Mouse (Mus musculus): ENCODE results near the gene Gstp1. TPM values are rescaled to one million over a fixed set of nuclear protein-coding genes. Genes with fewer than 3 reads are reported as not detected.
A peak's percentile ranks its signal among the peaks of the same experiment; 100 is the strongest.

The Gstp1 gene
- polyA plus RNA-seq, 1 experiment, result 863 TPM

DNA sequence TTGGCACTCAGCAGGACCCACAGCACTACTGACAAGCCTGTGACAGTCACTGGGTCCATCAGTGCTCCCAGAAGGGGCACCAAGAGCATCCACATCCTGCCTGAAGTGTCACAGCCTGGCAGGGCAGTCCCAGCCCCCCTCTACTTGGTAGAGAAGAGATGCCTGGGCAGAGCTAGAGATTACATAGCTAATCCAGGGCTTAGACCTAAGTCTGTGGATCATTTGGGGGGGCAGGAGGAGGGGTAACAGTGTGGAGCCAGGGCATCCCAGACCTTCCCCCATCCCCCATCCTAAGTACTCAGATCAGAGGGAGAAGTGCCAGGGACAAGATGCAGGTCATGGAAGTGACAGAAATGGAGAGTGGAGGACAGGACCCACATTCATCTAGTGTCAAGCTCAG, 23.0 kb downstream of the Gstp1 start:
- Histone ChIP-seq H3K79me2 (ENCODE audit: control insufficient read depth, insufficient read depth) (peaks cover 15% of the 10 kb centered on the region), H3K36me3 (ENCODE audit: control insufficient read depth, insufficient read depth) (peaks cover 13% of the 10 kb centered on the region), H3K4me3 (ENCODE audit: insufficient read depth, poor library complexity, severe bottlenecking) (no peak overlapping the region), H3ac (ENCODE audit: control insufficient read depth, insufficient read length, low read depth) (no peak overlapping the region), H3K79me3 (ENCODE audit: low read depth) (peaks cover 8% of the 10 kb centered on the region), H3K27me3 (ENCODE audit: control insufficient read depth, insufficient read depth, insufficient read length) (no peaks in the 10 kb centered on the region)
- TF ChIP-seq USF1 (IDR thresholded peaks at IDR 0.05; ENCODE audit: low read depth) (no peak), FOSL1 (IDR thresholded peaks at IDR 0.05; ENCODE audit: insufficient read depth, low read length, poor library complexity, severe bottlenecking) (no peak), MYOG (IDR thresholded peaks at IDR 0.05; ENCODE audit: control insufficient read depth, extremely low read depth, insufficient read length) (no peak), MAX (IDR thresholded peaks at IDR 0.05) (no peak), MYOD1 (IDR thresholded peaks at IDR 0.05; ENCODE audit: control insufficient read depth, insufficient read length, low read depth) (no peak), CTCF (IDR thresholded peaks at IDR 0.05; ENCODE audit: control insufficient read depth, insufficient read depth, insufficient read length) (no peak), CEBPB (IDR thresholded peaks at IDR 0.05; ENCODE audit: low read depth) (no peak)

DNA sequence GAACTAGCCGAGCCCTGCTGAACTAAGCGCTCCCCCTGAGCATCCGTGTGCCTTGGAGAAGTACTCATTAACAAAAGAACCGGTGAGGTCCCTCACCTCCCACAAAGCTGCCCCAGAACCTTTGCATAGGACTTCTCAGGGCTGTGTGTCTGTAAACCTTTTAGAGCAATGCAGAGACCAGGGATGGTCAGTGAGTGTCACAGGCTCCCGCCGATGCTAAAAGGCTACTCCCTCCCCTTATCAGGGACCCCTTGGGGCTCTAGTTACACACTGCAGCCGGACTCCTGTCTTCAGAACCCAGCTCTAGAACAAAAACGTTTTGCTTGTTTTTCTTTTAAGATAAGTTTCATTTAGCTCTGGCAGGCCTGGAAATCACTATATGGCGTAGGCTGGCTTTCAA, 24.7 kb downstream of the Gstp1 start:
- H3K36me3 ChIP-seq (ENCODE audit: control insufficient read depth, insufficient read depth), result peaks cover 27% of the 10 kb centered on the region
- H3K4me3 ChIP-seq (ENCODE audit: insufficient read depth, poor library complexity, severe bottlenecking), result no peak overlapping the region
- peaks cover 8% of the 10 kb centered on the region for H3K79me3 ChIP-seq (ENCODE audit: low read depth)
- peak overlapping the region; percentile 55 for H3ac ChIP-seq (ENCODE audit: control insufficient read depth, insufficient read length, low read depth)
- no peaks in the 10 kb centered on the region for H3K27me3 ChIP-seq (ENCODE audit: control insufficient read depth, insufficient read depth, insufficient read length)
- TF ChIP-seq MAX (IDR thresholded peaks at IDR 0.05) (no peak), CEBPB (IDR thresholded peaks at IDR 0.05; ENCODE audit: low read depth) (no peak), FOSL1 (IDR thresholded peaks at IDR 0.05; ENCODE audit: insufficient read depth, low read length, poor library complexity, severe bottlenecking) (no peak), USF1 (IDR thresholded peaks at IDR 0.05; ENCODE audit: low read depth) (no peak), MYOG (IDR thresholded peaks at IDR 0.05; ENCODE audit: control insufficient read depth, extremely low read depth, insufficient read length) (no peak), MYOD1 (IDR thresholded peaks at IDR 0.05; ENCODE audit: control insufficient read depth, insufficient read length, low read depth) (no peak), CTCF (IDR thresholded peaks at IDR 0.05; ENCODE audit: control insufficient read depth, insufficient read depth, insufficient read length) (no peak)
- H3K79me2 ChIP-seq (ENCODE audit: control insufficient read depth, insufficient read depth), result peaks cover 15% of the 10 kb centered on the region

DNA sequence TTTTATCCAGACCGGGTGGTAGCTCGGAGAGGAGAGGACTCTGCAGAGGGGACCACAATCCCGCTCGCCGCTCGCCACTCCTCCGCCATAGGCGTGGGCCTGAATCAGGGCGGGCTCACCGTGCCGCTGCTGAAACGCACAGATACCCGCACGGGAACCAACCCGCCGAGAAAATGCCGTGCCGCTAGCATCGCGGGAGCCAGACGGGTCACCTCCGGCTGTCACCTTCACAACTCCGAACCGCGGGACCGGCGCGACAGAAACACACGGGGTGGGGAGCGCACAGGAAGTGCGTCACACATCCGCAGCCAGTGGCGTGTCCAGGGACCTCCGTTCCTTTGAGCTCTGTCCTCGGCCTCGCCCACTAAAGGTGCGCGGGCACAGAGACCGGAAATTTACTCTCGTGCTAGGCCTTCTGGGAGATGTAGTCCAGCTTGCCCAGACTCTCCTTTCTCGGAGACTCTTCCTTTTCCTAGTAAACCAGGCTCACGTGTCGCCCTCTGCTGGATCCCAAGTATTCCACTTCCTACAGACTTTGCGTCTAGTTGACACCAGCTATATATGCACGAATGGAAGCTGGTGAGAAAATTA, 25.3 kb downstream of the Gstp1 start, which contains the start of gene Ndufv1:
TSS of gene Ndufv1 (minus strand) at position 375 of the 591 bp plus-strand sequence.
- TF ChIP-seq MYOD1 (IDR thresholded peaks at IDR 0.05; ENCODE audit: control insufficient read depth, insufficient read length, low read depth), result no peak
- TF ChIP-seq USF1 (IDR thresholded peaks at IDR 0.05; ENCODE audit: low read depth), result peak; percentile 53
- TF ChIP-seq CTCF (IDR thresholded peaks at IDR 0.05; ENCODE audit: control insufficient read depth, insufficient read depth, insufficient read length), result peak; percentile 70
- no peak for TF ChIP-seq FOSL1 (IDR thresholded peaks at IDR 0.05; ENCODE audit: insufficient read depth, low read length, poor library complexity, severe bottlenecking)
- no peak for TF ChIP-seq CEBPB (IDR thresholded peaks at IDR 0.05; ENCODE audit: low read depth)
- TF ChIP-seq MAX (IDR thresholded peaks at IDR 0.05), result peak; percentile 66
- no peak for TF ChIP-seq MYOG (IDR thresholded peaks at IDR 0.05; ENCODE audit: control insufficient read depth, extremely low read depth, insufficient read length)
- H3K36me3 ChIP-seq (ENCODE audit: control insufficient read depth, insufficient read depth), result peaks cover 33% of the 10 kb centered on the region
- no peaks in the 10 kb centered on the region for H3K27me3 ChIP-seq (ENCODE audit: control insufficient read depth, insufficient read depth, insufficient read length)
- H3K79me3 ChIP-seq (ENCODE audit: low read depth), result peaks cover 8% of the 10 kb centered on the region
- peak within 1 kb of the TSS; percentile 97 for H3K4me3 ChIP-seq (ENCODE audit: insufficient read depth, poor library complexity, severe bottlenecking)
- H3ac ChIP-seq (ENCODE audit: control insufficient read depth, insufficient read length, low read depth), result peak within 1 kb of the TSS; percentile 91
- peaks cover 15% of the 10 kb centered on the region for H3K79me2 ChIP-seq (ENCODE audit: control insufficient read depth, insufficient read depth)

DNA sequence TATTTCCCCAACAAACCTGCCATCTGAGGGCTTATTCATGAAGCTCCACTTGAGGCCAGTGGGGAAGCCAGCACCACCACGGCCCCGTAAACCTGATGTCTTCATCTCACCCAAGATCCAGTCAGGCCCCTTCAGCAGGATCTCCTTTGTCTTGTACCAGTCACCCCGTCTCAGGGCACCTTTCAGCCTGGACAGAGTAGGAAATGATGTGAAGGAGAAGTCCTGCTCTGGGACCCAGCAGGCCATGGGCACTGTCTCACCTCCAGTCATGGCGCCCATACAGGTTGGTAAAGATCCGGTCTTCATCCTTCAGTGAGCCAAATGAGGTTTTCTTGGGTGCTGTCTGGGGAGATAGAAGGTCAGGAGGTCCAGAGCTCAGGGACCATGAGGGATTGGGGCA, 26.7 kb downstream of the Gstp1 start:
- H3K79me3 ChIP-seq (ENCODE audit: low read depth), result peaks cover 8% of the 10 kb centered on the region
- H3K36me3 ChIP-seq (ENCODE audit: control insufficient read depth, insufficient read depth), result peaks cover 45% of the 10 kb centered on the region
- H3K27me3 ChIP-seq (ENCODE audit: control insufficient read depth, insufficient read depth, insufficient read length), result no peaks in the 10 kb centered on the region
- TF ChIP-seq FOSL1 (IDR thresholded peaks at IDR 0.05; ENCODE audit: insufficient read depth, low read length, poor library complexity, severe bottlenecking) (no peak), USF1 (IDR thresholded peaks at IDR 0.05; ENCODE audit: low read depth) (no peak), MYOG (IDR thresholded peaks at IDR 0.05; ENCODE audit: control insufficient read depth, extremely low read depth, insufficient read length) (no peak), MYOD1 (IDR thresholded peaks at IDR 0.05; ENCODE audit: control insufficient read depth, insufficient read length, low read depth) (no peak), CEBPB (IDR thresholded peaks at IDR 0.05; ENCODE audit: low read depth) (no peak), CTCF (IDR thresholded peaks at IDR 0.05; ENCODE audit: control insufficient read depth, insufficient read depth, insufficient read length) (no peak)
- H3ac ChIP-seq (ENCODE audit: control insufficient read depth, insufficient read length, low read depth), result no peak overlapping the region
- H3K4me3 ChIP-seq (ENCODE audit: insufficient read depth, poor library complexity, severe bottlenecking), result no peak overlapping the region
- peaks cover 15% of the 10 kb centered on the region for H3K79me2 ChIP-seq (ENCODE audit: control insufficient read depth, insufficient read depth)

DNA sequence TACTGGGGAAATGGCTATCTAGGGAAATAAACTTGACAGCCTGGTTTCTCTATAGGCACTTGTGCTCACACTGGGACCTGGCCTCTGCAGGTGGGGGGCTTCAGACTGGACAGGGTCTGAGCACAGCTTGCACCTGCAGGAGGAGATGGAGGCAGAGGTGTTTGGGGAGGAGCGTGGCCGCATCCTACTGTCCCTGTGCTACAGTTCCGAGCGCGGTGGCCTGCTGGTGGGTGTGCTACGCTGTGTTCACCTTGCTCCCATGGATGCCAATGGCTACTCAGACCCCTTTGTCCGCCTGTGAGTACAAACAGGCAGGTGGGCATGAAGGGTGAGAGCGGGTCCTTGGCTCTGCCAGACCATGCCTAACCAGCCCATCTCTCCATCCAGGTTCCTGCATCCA, 31.8 kb downstream of the Gstp1 start:
- TF ChIP-seq MYOD1 (IDR thresholded peaks at IDR 0.05; ENCODE audit: control insufficient read depth, insufficient read length, low read depth), result no peak
- no peak for TF ChIP-seq MAX (IDR thresholded peaks at IDR 0.05)
- Histone ChIP-seq H3ac (ENCODE audit: control insufficient read depth, insufficient read length, low read depth) (no peak overlapping the region), H3K79me3 (ENCODE audit: low read depth) (no peaks in the 10 kb centered on the region), H3K79me2 (ENCODE audit: control insufficient read depth, insufficient read depth) (peaks cover 1% of the 10 kb centered on the region), H3K4me3 (ENCODE audit: insufficient read depth, poor library complexity, severe bottlenecking) (no peak overlapping the region), H3K36me3 (ENCODE audit: control insufficient read depth, insufficient read depth) (peaks cover 50% of the 10 kb centered on the region), H3K27me3 (ENCODE audit: control insufficient read depth, insufficient read depth, insufficient read length) (no peaks in the 10 kb centered on the region)

DNA sequence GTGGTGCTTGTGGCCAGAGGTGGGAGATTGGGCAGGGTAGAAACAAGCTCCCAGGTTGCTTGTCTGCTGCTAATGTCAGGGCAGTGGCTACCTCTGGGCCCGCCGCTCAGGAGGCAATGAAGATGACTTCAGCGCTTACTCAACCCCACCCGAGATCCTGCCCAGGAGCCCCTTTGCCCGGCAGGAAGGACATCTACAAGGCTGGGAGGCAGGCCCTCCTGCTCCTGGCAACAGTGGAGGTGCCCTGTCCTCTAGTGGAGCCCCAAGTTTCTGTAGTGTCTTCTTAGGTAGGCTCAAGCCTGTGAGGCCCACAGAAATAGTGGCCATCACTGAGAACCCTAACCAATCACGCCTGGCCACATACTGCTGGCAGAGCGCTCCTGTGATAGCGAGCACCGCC, 32.7 kb downstream of the Gstp1 start:
- H3K36me3 ChIP-seq (ENCODE audit: control insufficient read depth, insufficient read depth), result peaks cover 43% of the 10 kb centered on the region

More for the DNA sequence above, 32.7 kb downstream of the Gstp1 start:
- TF ChIP-seq FOSL1 (IDR thresholded peaks at IDR 0.05; ENCODE audit: insufficient read depth, low read length, poor library complexity, severe bottlenecking) (no peak), MYOD1 (IDR thresholded peaks at IDR 0.05; ENCODE audit: control insufficient read depth, insufficient read length, low read depth) (no peak), MYOG (IDR thresholded peaks at IDR 0.05; ENCODE audit: control insufficient read depth, extremely low read depth, insufficient read length) (no peak), MAX (IDR thresholded peaks at IDR 0.05) (no peak), USF1 (IDR thresholded peaks at IDR 0.05; ENCODE audit: low read depth) (no peak), CEBPB (IDR thresholded peaks at IDR 0.05; ENCODE audit: low read depth) (no peak), CTCF (IDR thresholded peaks at IDR 0.05; ENCODE audit: control insufficient read depth, insufficient read depth, insufficient read length) (no peak)
- Histone ChIP-seq H3K27me3 (ENCODE audit: control insufficient read depth, insufficient read depth, insufficient read length) (no peaks in the 10 kb centered on the region), H3K79me2 (ENCODE audit: control insufficient read depth, insufficient read depth) (no peaks in the 10 kb centered on the region), H3K4me3 (ENCODE audit: insufficient read depth, poor library complexity, severe bottlenecking) (no peak overlapping the region), H3ac (ENCODE audit: control insufficient read depth, insufficient read length, low read depth) (no peak overlapping the region), H3K79me3 (ENCODE audit: low read depth) (no peaks in the 10 kb centered on the region)
